Mouse (Mus musculus): ENCODE results near the gene Actn3. TPM values are rescaled to one million over a fixed set of nuclear protein-coding genes. Genes with fewer than 3 reads are reported as not detected.
A peak's percentile ranks its signal among the peaks of the same experiment; 100 is the strongest.
"Not testable (repeated sequence)": the region's sequence is repeated elsewhere in the genome, so short reads cannot be mapped to it uniquely, and the experiment has no call there.

The Actn3 gene
- polyA plus RNA-seq, 1 experiment = 1.7 TPM

- no peak for DNase-seq (ENCODE audit: low read depth)
- no peak for TF ChIP-seq POLR2A (IDR thresholded peaks at IDR 0.05; ENCODE audit: borderline replicate concordance, extremely low read depth, insufficient read depth, insufficient read length, poor library complexity, severe bottlenecking)
- no peak for TF ChIP-seq CTCF (IDR thresholded peaks at IDR 0.05; ENCODE audit: borderline replicate concordance, extremely low read depth, insufficient read depth, insufficient read length)
Measured at GRCm38 (mm10) chr19:4838526-4839140, 39.1 kb downstream of the Actn3 start.

- TF ChIP-seq CTCF (IDR thresholded peaks at IDR 0.05; ENCODE audit: borderline replicate concordance, extremely low read depth, insufficient read depth, insufficient read length) (no peak), POLR2A (IDR thresholded peaks at IDR 0.05; ENCODE audit: borderline replicate concordance, extremely low read depth, insufficient read depth, insufficient read length, poor library complexity, severe bottlenecking) (no peak)
- no peak for DNase-seq (ENCODE audit: low read depth)
Measured at GRCm38 (mm10) chr19:4837049-4837448, 40.7 kb downstream of the Actn3 start.

DNA sequence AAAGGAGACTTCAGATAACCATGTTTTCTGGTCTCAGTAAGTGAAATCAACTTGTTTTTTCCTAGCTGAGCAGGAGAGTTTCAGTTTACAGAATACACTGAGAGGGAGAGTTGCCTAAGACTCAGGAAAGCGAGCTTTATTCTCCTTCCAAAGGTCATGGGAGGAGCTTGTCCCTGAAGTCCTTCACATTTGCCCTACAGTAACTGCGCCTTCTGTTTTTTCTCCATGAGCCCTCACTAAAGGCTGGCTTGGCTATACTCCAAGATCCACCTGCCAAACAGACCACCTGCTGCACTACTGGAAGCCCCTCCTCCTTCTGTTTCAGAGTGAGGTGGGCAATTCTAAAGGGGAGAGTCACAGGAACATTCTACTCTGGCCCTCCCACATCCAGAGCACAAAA lies 41.6 kb downstream of the Actn3 start:
- TF ChIP-seq CTCF (IDR thresholded peaks at IDR 0.05; ENCODE audit: borderline replicate concordance, extremely low read depth, insufficient read depth, insufficient read length) = no peak
- no peak for TF ChIP-seq POLR2A (IDR thresholded peaks at IDR 0.05; ENCODE audit: borderline replicate concordance, extremely low read depth, insufficient read depth, insufficient read length, poor library complexity, severe bottlenecking)
- no peak for DNase-seq (ENCODE audit: low read depth)

GRCm38 (mm10) chr19:4833977-4834376 lies 43.7 kb downstream of the Actn3 start:
- TF ChIP-seq CTCF (IDR thresholded peaks at IDR 0.05; ENCODE audit: borderline replicate concordance, extremely low read depth, insufficient read depth, insufficient read length) (no peak), POLR2A (IDR thresholded peaks at IDR 0.05; ENCODE audit: borderline replicate concordance, extremely low read depth, insufficient read depth, insufficient read length, poor library complexity, severe bottlenecking) (no peak)
- DNase-seq (ENCODE audit: low read depth) = no peak

- peak; percentile 71 for DNase-seq (ENCODE audit: low read depth)
Measured at GRCm38 (mm10) chr19:4829156-4829555, 48.6 kb downstream of the Actn3 start.

DNA sequence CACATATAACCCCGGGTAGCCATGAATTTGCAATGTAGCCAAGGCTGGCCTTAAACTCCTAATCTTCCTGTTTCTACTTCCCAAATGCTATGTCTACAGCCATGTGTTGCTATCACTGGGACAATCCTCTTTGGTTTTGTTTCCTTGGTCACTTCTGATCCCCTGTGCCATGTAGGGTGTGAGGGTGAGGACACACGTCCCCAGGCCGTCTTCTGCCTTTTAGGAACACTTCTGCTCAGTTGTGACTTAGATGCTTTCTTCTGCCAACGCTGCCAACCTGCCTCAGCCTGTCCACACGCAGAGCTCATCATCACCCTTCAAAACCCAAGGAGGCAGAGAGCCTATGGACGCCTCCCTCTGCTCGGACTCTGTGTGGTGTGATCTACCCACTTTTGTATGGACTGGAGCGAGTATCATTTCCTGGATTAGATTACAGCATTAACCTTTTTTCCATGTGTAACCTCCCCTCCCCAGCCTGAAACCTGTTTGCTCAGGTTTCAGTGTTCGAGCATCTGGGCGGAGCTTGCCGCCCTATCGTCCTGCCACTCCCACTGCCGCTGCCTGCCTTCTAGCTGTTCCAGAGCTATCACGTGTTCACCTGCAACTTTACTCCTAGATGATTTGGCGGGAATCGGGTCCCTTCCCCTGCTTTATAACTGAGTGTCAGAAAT lies 49.1 kb downstream of the Actn3 start:
- DNase-seq (ENCODE audit: low read depth) = no peak
- TF ChIP-seq CTCF (IDR thresholded peaks at IDR 0.05; ENCODE audit: borderline replicate concordance, extremely low read depth, insufficient read depth, insufficient read length) (no peak), POLR2A (IDR thresholded peaks at IDR 0.05; ENCODE audit: borderline replicate concordance, extremely low read depth, insufficient read depth, insufficient read length, poor library complexity, severe bottlenecking) (no peak)

More at GRCm38 (mm10) chr19:4829156-4829555, 48.6 kb downstream of the Actn3 start:
- TF ChIP-seq POLR2A (IDR thresholded peaks at IDR 0.05; ENCODE audit: borderline replicate concordance, extremely low read depth, insufficient read depth, insufficient read length, poor library complexity, severe bottlenecking) (no peak), CTCF (IDR thresholded peaks at IDR 0.05; ENCODE audit: borderline replicate concordance, extremely low read depth, insufficient read depth, insufficient read length) (no peak)

GRCm38 (mm10) chr19:4820678-4821303 lies 56.9 kb downstream of the Actn3 start:
- peak; percentile 87 for DNase-seq (ENCODE audit: low read depth)
- TF ChIP-seq CTCF (IDR thresholded peaks at IDR 0.05; ENCODE audit: borderline replicate concordance, extremely low read depth, insufficient read depth, insufficient read length) = no peak
- TF ChIP-seq POLR2A (IDR thresholded peaks at IDR 0.05; ENCODE audit: borderline replicate concordance, extremely low read depth, insufficient read depth, insufficient read length, poor library complexity, severe bottlenecking) = no peak

GRCm38 (mm10) chr19:4817182-4817835 lies 60.4 kb downstream of the Actn3 start:
- no peak for DNase-seq (ENCODE audit: low read depth)
- no peak for TF ChIP-seq POLR2A (IDR thresholded peaks at IDR 0.05; ENCODE audit: borderline replicate concordance, extremely low read depth, insufficient read depth, insufficient read length, poor library complexity, severe bottlenecking)
- TF ChIP-seq CTCF (IDR thresholded peaks at IDR 0.05; ENCODE audit: borderline replicate concordance, extremely low read depth, insufficient read depth, insufficient read length) = no peak

DNA sequence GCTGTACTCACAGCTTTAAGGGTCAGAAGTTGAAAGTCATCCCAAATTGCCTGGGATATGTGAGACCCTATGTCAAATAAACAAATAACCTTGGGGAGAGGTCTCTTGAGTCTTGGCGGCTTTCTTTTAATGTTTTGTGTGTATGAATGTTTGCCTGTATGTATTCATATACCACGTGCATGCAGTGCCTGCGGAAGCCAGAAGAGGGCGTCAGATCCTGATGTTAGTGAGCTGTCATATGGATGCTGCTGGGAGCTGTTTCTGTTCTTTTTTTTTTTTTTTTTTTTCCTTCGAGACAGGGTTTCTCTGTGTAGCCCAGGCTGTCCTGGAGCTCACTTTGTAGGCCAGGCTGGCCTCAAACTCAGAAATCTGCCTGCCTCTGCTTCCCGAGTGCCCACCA lies 64.7 kb downstream of the Actn3 start:
- TF ChIP-seq POLR2A (IDR thresholded peaks at IDR 0.05; ENCODE audit: borderline replicate concordance, extremely low read depth, insufficient read depth, insufficient read length, poor library complexity, severe bottlenecking) = no peak
- peak; percentile 29; the same call in 1 of the 2 replicates for TF ChIP-seq CTCF (IDR thresholded peaks at IDR 0.05; ENCODE audit: borderline replicate concordance, extremely low read depth, insufficient read depth, insufficient read length)
- no peak for DNase-seq (ENCODE audit: low read depth)

- not testable (repeated sequence) for DNase-seq (ENCODE audit: low read depth)
Measured at GRCm38 (mm10) chr19:4812334-4812949, 65.3 kb downstream of the Actn3 start.

- no peak for DNase-seq (ENCODE audit: low read depth)
- TF ChIP-seq POLR2A (IDR thresholded peaks at IDR 0.05; ENCODE audit: borderline replicate concordance, extremely low read depth, insufficient read depth, insufficient read length, poor library complexity, severe bottlenecking) (no peak), CTCF (IDR thresholded peaks at IDR 0.05; ENCODE audit: borderline replicate concordance, extremely low read depth, insufficient read depth, insufficient read length) (no peak)
Measured at GRCm38 (mm10) chr19:4811909-4812242, 65.8 kb downstream of the Actn3 start.

Other genes starting within 250 kb of the Actn3 start
- 3.3 and 4.3 TPM in 2 replicates for gene Gm960, start 179.2 kb downstream of the Actn3 start, polyA plus RNA-seq (2012; rRNA removed)
- 23.4 and 57.0 TPM in 2 replicates for gene Sptbn2, start 166.7 kb downstream of the Actn3 start, polyA plus RNA-seq (2012; rRNA removed)
- gene Rbm4b, start 121.4 kb downstream of the Actn3 start, polyA plus RNA-seq (2012; rRNA removed) = 97.3 and 97.9 TPM in 2 replicates
- 146 and 173 TPM in 2 replicates for gene Rbm4, start 84.0 kb downstream of the Actn3 start, polyA plus RNA-seq (2012; rRNA removed)
- gene Gm21992, start 66.3 kb downstream of the Actn3 start, polyA plus RNA-seq (2012; rRNA removed) = 28.7 and 57.0 TPM in 2 replicates
- gene Rbm14, start 66.3 kb downstream of the Actn3 start, polyA plus RNA-seq (2012; rRNA removed) = 70.7 and 85.4 TPM in 2 replicates
- gene Ccs, start 38.6 kb downstream of the Actn3 start, polyA plus RNA-seq (2012; rRNA removed) = 42.3 and 45.1 TPM in 2 replicates
- gene Ccdc87, start 38.5 kb downstream of the Actn3 start, polyA plus RNA-seq (2012; rRNA removed) = 0.30 and 0.62 TPM in 2 replicates
- gene Ctsf, start 22.8 kb downstream of the Actn3 start, polyA plus RNA-seq (2012; rRNA removed) = 73.6 and 85.2 TPM in 2 replicates
- gene Zdhhc24, start 759 bp upstream of the Actn3 start, polyA plus RNA-seq (2012; rRNA removed) = 32.0 and 48.4 TPM in 2 replicates
- gene Bbs1, start 28.7 kb upstream of the Actn3 start, polyA plus RNA-seq (2012; rRNA removed) = 18.5 and 27.6 TPM in 2 replicates
- gene Dpp3, start 50.4 kb upstream of the Actn3 start, polyA plus RNA-seq (2012; rRNA removed) = 111 and 122 TPM in 2 replicates
- 10.3 and 14.2 TPM in 2 replicates for gene Peli3, start 65.2 kb upstream of the Actn3 start, polyA plus RNA-seq (2012; rRNA removed)
- gene Mrpl11, start 84.2 kb upstream of the Actn3 start, polyA plus RNA-seq (2012; rRNA removed) = 70.0 and 81.9 TPM in 2 replicates
- 4.1 and 7.8 TPM in 2 replicates for gene Npas4, start 112.4 kb upstream of the Actn3 start, polyA plus RNA-seq (2012; rRNA removed)
- gene Slc29a2, start 146.0 kb upstream of the Actn3 start, polyA plus RNA-seq (2012; rRNA removed) = 31.1 and 34.9 TPM in 2 replicates
- gene B4gat1, start 160.9 kb upstream of the Actn3 start, polyA plus RNA-seq (2012; rRNA removed) = 46.8 and 49.8 TPM in 2 replicates
- 1.9 and 2.8 TPM in 2 replicates for gene AC124502.3, start 161.0 kb upstream of the Actn3 start, polyA plus RNA-seq (2012; rRNA removed)
- 32.9 and 39.8 TPM in 2 replicates for gene Brms1, start 163.4 kb upstream of the Actn3 start, polyA plus RNA-seq (2012; rRNA removed)
- 4.0 and 4.3 TPM in 2 replicates for gene Rin1, start 172.6 kb upstream of the Actn3 start, polyA plus RNA-seq (2012; rRNA removed)
- 15.5 and 24.7 TPM in 2 replicates for gene Cd248, start 190.2 kb upstream of the Actn3 start, polyA plus RNA-seq (2012; rRNA removed)
- 6.8 and 10.7 TPM in 2 replicates for gene Tmem151a, start 207.6 kb upstream of the Actn3 start, polyA plus RNA-seq (2012; rRNA removed)
- 62.8 and 63.2 TPM in 2 replicates for gene Yif1a, start 210.6 kb upstream of the Actn3 start, polyA plus RNA-seq (2012; rRNA removed)
- gene Cnih2, start 220.6 kb upstream of the Actn3 start, polyA plus RNA-seq (2012; rRNA removed) = 467 and 494 TPM in 2 replicates
- gene Rab1b, start 229.2 kb upstream of the Actn3 start, polyA plus RNA-seq (2012; rRNA removed) = 195 and 205 TPM in 2 replicates
- 117 and 134 TPM in 2 replicates for gene Klc2, start 240.7 kb upstream of the Actn3 start, polyA plus RNA-seq (2012; rRNA removed)